Mouse (Mus musculus) hindbrain, embryonic 12.5 days (tissue): ENCODE measurements at regions not wholly inside any gene's neighbourhood (a gene's known extent, or its start where the extent isn't known, plus 50 kb on each side); places are given as distances from the start of the nearest gene placed in this dataset.
"Not testable (repeated sequence)": the region's sequence is repeated elsewhere in the genome, so short reads cannot be mapped to it uniquely, and the experiment has no call there.

Source experiments
- ATAC-seq: fragments of 200-750 bp; cut with Nextera tagmentation; 2 replicates; pipeline ENCODE4 v1.8.0; 2017; ENCODE audit warnings: moderate TSS enrichment; ENCODE audit not compliant: low FRiP score
- H3K27ac ChIP-seq: fragments of 300-500 bp; sonication (generic); 2 replicates; pipeline ENCODE4 v1.5.1; 2016; ENCODE audit warnings: mild to moderate bottlenecking
- H3K27me3 ChIP-seq: fragments of 300-500 bp; sonication (generic); 2 replicates; pipeline ENCODE4 v1.6.1; 2016; ENCODE audit warnings: mild to moderate bottlenecking
- H3K36me3 ChIP-seq: fragments of 300-500 bp; sonication (generic); 2 replicates; pipeline ENCODE4 v1.6.1; 2016; ENCODE audit warnings: mild to moderate bottlenecking
- H3K4me1 ChIP-seq: fragments of 300-500 bp; sonication (generic); 2 replicates; pipeline ENCODE4 v1.6.1; 2016
- H3K4me2 ChIP-seq: fragments of 300-500 bp; sonication (generic); replicated peaks from 2 replicates; pipeline ENCODE4 v1.6.1; 2016; ENCODE audit warnings: mild to moderate bottlenecking
- H3K4me3 ChIP-seq: fragments of 300-500 bp; sonication (generic); 2 replicates; pipeline ENCODE4 v1.5.1; 2016; ENCODE audit warnings: mild to moderate bottlenecking
- H3K9ac ChIP-seq: fragments of 300-500 bp; sonication (generic); 2 replicates; pipeline ENCODE4 v1.6.1; 2016; ENCODE audit warnings: mild to moderate bottlenecking, moderate library complexity
- H3K9me3 ChIP-seq: fragments of 300-500 bp; sonication (generic); replicated peaks from 2 replicates; pipeline ENCODE4 v1.6.1; 2016; ENCODE audit warnings: mild to moderate bottlenecking
- WGBS: fragments of 180-500 bp; shearing (Covaris S2); methylation state at CpG from one replicate; pipeline ENCODE4 v1.1.7; 2016; 5-methylcytosine and 5-hydroxymethylcytosine counted together

- H3K4me2 ChIP-seq, ATAC-seq, H3K36me3 ChIP-seq, H3K4me1 ChIP-seq, H3K27me3 ChIP-seq, H3K9me3 ChIP-seq, H3K9ac ChIP-seq, H3K27ac ChIP-seq, H3K4me3 ChIP-seq: not testable (repeated sequence)
Measured at GRCm38 (mm10) chr13:11030874-11031273, 670.2 kb upstream of the Chrm3 start.

- Histone ChIP-seq H3K9ac (no peak overlapping the region), H3K36me3 (no peaks in the 10 kb centered on the region), H3K27ac (no peak overlapping the region), H3K4me1 (no peaks in the 10 kb centered on the region), H3K4me2 (no peak overlapping the region), H3K9me3 (no peaks in the 10 kb centered on the region), H3K27me3 (no peaks in the 10 kb centered on the region), H3K4me3 (no peak overlapping the region)
- WGBS: 80% methylated on average over 4 of the region's 4 CpGs
- no peak for ATAC-seq
Measured at GRCm38 (mm10) chr13:11030381-11030780, 669.7 kb upstream of the Chrm3 start.

- whole genome bisulfite sequencing: 76% methylated on average over 3 of the region's 3 CpGs
- no peak overlapping the region for H3K4me3 ChIP-seq
Measured at GRCm38 (mm10) chr13:11025918-11026317, 665.3 kb upstream of the Chrm3 start.

GRCm38 (mm10) chr13:11024441-11024840, 663.8 kb upstream of the Chrm3 start:
- no peaks in the 10 kb centered on the region for H3K9me3 ChIP-seq
- 94% methylated on average over 2 of the region's 2 CpGs for WGBS
- H3K27me3 ChIP-seq: no peaks in the 10 kb centered on the region
- no peak overlapping the region for H3K9ac ChIP-seq
- ATAC-seq: no peak
- no peak overlapping the region for H3K4me2 ChIP-seq
- no peak overlapping the region for H3K4me3 ChIP-seq
- no peaks in the 10 kb centered on the region for H3K4me1 ChIP-seq
- H3K36me3 ChIP-seq: no peaks in the 10 kb centered on the region
- H3K27ac ChIP-seq: no peak overlapping the region

More at GRCm38 (mm10) chr13:11025918-11026317, 665.3 kb upstream of the Chrm3 start:
- Histone ChIP-seq H3K9me3 (no peaks in the 10 kb centered on the region), H3K36me3 (no peaks in the 10 kb centered on the region), H3K4me2 (no peak overlapping the region), H3K9ac (no peak overlapping the region), H3K4me1 (no peaks in the 10 kb centered on the region), H3K27me3 (no peaks in the 10 kb centered on the region), H3K27ac (no peak overlapping the region)
- no peak for ATAC-seq

GRCm38 (mm10) chr13:11017584-11017983, 656.9 kb upstream of the Chrm3 start:
- no peaks in the 10 kb centered on the region for H3K4me1 ChIP-seq
- H3K4me3 ChIP-seq: no peak overlapping the region
- no peak overlapping the region for H3K9ac ChIP-seq
- H3K9me3 ChIP-seq: no peaks in the 10 kb centered on the region
- ATAC-seq: no peak
- H3K36me3 ChIP-seq: no peaks in the 10 kb centered on the region
- H3K4me2 ChIP-seq: no peak overlapping the region
- 90% methylated on average over 7 of the region's 7 CpGs for WGBS
- no peaks in the 10 kb centered on the region for H3K27me3 ChIP-seq
- H3K27ac ChIP-seq: no peak overlapping the region

DNA sequence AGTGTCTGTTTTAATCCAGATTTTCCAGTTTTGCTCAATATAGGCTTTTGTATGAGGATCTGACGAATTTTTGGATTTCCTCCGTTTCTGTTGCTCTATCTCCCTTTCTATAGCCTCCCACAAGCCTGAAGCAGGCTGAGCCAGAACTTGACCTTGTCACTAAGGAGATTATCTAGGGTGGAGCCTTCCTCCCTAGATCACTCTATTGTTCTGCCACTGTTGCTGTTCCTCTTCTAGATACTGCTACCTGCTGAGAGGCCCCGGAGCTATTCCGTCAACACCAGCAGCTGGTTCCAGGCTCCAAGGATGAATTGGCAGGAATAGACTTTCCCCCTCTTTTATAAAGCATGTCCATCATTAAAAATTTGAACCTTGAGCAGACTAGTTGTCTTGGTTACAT, 644.7 kb upstream of the Chrm3 start:
- H3K4me2 ChIP-seq: no peak overlapping the region
- no peak for ATAC-seq
- no peak overlapping the region for H3K27ac ChIP-seq
- no peaks in the 10 kb centered on the region for H3K9me3 ChIP-seq
- 30% methylated on average over 4 of the region's 4 CpGs for WGBS
- H3K9ac ChIP-seq: no peak overlapping the region
- no peaks in the 10 kb centered on the region for H3K36me3 ChIP-seq
- H3K4me3 ChIP-seq: no peak overlapping the region
- no peaks in the 10 kb centered on the region for H3K4me1 ChIP-seq
- H3K27me3 ChIP-seq: no peaks in the 10 kb centered on the region

- H3K4me3 ChIP-seq: no peak overlapping the region
- H3K9ac ChIP-seq: no peak overlapping the region
- no peaks in the 10 kb centered on the region for H3K9me3 ChIP-seq
- H3K27me3 ChIP-seq: no peaks in the 10 kb centered on the region
- WGBS: 90% methylated on average over 3 of the region's 3 CpGs
- no peak overlapping the region for H3K4me2 ChIP-seq
- H3K4me1 ChIP-seq: no peaks in the 10 kb centered on the region
- H3K27ac ChIP-seq: no peak overlapping the region
- no peaks in the 10 kb centered on the region for H3K36me3 ChIP-seq
- no peak for ATAC-seq
Measured at GRCm38 (mm10) chr13:10991151-10991550, 630.5 kb upstream of the Chrm3 start.

DNA sequence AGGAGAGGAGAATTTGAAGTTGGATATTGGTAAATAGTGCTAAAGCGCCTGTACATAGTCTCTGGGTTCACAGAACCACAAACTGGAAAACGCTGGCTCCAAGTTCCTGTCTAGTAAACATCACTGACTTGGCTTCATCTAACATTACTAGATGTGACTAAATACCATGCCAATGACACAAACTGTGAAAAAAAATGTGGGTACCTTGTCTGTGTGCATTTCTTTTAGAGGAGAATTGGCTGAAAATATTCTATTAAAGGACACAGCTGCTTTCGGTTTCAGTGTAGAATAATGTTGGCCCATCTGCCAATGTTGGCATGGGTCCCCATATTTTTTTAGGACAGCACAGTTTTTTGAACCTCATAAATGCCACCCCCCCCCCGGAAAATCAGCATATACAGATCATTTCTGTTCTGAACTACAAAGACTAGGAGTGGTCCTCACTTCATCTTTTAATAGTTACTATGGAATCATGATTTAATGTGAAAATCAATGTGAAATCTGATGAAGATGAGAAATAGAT, 629.9 kb upstream of the Chrm3 start:
- no peaks in the 10 kb centered on the region for H3K27me3 ChIP-seq
- no peak overlapping the region for H3K9ac ChIP-seq
- H3K36me3 ChIP-seq: no peaks in the 10 kb centered on the region
- no peak overlapping the region for H3K27ac ChIP-seq
- no peak overlapping the region for H3K4me2 ChIP-seq
- no peak overlapping the region for H3K4me3 ChIP-seq
- no peaks in the 10 kb centered on the region for H3K4me1 ChIP-seq
- no peaks in the 10 kb centered on the region for H3K9me3 ChIP-seq
- WGBS: 83% methylated on average over 4 of the region's 4 CpGs
- ATAC-seq: no peak

DNA sequence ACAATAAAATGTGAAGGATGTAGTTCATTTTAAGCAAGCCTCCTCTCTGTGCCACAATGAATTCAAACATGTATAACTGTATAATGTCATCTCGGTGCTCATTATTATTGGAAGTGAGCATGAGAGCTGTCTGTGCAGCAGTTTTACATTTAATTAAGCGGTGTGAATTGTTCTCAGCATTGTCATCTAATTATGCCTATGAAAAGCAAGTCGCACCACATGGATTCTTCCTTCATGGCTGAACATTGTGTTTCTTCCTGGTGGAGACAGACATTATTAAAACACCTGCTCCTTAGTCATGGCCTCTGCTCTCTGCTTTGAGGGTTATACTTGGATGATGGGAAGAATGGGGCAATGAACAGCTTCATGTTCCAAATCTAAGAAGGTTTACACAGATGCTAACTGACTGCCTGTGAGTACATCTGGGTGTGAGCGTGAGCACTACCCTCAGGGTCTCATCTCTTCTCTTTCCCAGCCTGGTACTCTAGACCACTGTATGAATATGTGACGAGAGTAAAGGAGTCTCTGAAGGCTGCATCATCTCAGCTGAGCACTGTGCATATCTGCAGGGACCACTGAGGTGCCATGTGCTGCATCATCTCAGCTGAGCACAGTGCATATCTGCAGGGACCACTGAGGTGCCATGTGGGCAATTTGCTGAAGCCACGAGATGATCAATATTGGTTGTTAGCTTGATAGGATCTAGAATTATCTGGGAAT, 628.6 kb upstream of the Chrm3 start:
- WGBS: 80% methylated on average over 6 of the region's 6 CpGs
- no peaks in the 10 kb centered on the region for H3K36me3 ChIP-seq
- H3K9ac ChIP-seq: no peak overlapping the region
- H3K4me2 ChIP-seq: no peak overlapping the region
- no peaks in the 10 kb centered on the region for H3K9me3 ChIP-seq
- H3K27ac ChIP-seq: no peak overlapping the region
- H3K4me3 ChIP-seq: no peak overlapping the region
- peak; percentile 54; the same call in 1 of the 2 replicates for ATAC-seq
- no peaks in the 10 kb centered on the region for H3K4me1 ChIP-seq
- H3K27me3 ChIP-seq: no peaks in the 10 kb centered on the region

DNA sequence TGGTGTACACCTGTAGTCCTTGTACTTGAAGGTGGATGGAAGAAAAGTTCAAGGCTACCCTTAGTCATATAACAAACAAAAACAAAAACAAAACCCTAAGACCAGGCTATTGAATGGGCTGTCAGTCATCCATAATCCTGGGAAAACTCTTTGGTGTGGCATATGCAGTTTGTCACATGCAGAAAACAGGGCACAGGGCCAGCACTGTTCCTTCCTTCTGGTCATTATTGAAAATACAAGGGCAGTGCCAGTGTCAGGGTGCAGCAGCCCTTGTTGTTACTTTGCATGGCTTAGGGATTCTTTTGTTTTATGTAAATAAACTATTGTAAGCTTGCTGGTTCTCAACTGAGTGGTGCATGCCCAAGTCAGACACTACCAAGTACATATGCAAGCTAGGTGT, 623.1 kb upstream of the Chrm3 start:
- H3K4me2 ChIP-seq: no peak overlapping the region
- H3K4me1 ChIP-seq: no peaks in the 10 kb centered on the region
- no peaks in the 10 kb centered on the region for H3K9me3 ChIP-seq
- no peak overlapping the region for H3K27ac ChIP-seq
- no peak for ATAC-seq
- H3K4me3 ChIP-seq: no peak overlapping the region
- no peaks in the 10 kb centered on the region for H3K27me3 ChIP-seq
- H3K9ac ChIP-seq: no peak overlapping the region
- H3K36me3 ChIP-seq: no peaks in the 10 kb centered on the region

GRCm38 (mm10) chr13:10982543-10982942, 621.9 kb upstream of the Chrm3 start:
- WGBS: 83% methylated on average over 4 of the region's 4 CpGs
- Histone ChIP-seq H3K4me2 (no peak overlapping the region), H3K4me1 (no peaks in the 10 kb centered on the region), H3K4me3 (no peak overlapping the region), H3K9ac (no peak overlapping the region), H3K36me3 (no peaks in the 10 kb centered on the region), H3K27me3 (no peaks in the 10 kb centered on the region), H3K27ac (no peak overlapping the region), H3K9me3 (no peaks in the 10 kb centered on the region)
- no peak for ATAC-seq

DNA sequence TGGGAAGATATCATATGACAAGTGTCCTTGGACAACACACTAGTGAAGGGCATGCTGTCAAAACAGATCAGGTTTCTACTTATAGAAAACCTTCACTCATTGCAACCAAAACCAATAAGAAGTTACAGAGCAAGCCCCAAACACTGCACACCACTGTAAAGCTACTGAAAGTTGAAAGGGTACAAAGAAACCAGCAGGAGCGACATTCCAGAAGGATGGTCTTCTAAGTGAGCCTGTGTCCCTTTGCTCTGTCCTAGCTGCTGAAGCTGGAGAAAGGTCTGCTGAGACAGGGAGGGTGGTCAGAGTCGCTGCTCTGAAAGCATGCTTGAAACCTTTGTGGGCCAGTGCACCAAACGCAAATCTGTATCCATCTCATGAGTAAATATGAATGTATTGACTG, 611.3 kb upstream of the Chrm3 start:
- H3K9me3 ChIP-seq: no peaks in the 10 kb centered on the region
- H3K4me3 ChIP-seq: no peak overlapping the region
- H3K27ac ChIP-seq: no peak overlapping the region
- WGBS: 70% methylated on average over 3 of the region's 3 CpGs
- no peaks in the 10 kb centered on the region for H3K36me3 ChIP-seq
- no peak overlapping the region for H3K9ac ChIP-seq
- H3K4me2 ChIP-seq: no peak overlapping the region
- H3K4me1 ChIP-seq: no peaks in the 10 kb centered on the region
- H3K27me3 ChIP-seq: no peaks in the 10 kb centered on the region
- ATAC-seq: no peak

- Histone ChIP-seq H3K4me1 (no peaks in the 10 kb centered on the region), H3K36me3 (no peaks in the 10 kb centered on the region), H3K9ac (no peak overlapping the region), H3K27me3 (no peaks in the 10 kb centered on the region), H3K4me3 (no peak overlapping the region), H3K27ac (no peak overlapping the region), H3K9me3 (no peaks in the 10 kb centered on the region), H3K4me2 (no peak overlapping the region)
- ATAC-seq: no peak
- 92% methylated on average over 3 of the region's 3 CpGs for WGBS
Measured at GRCm38 (mm10) chr13:10970721-10971120, 610.1 kb upstream of the Chrm3 start.
